Comparison of ENCODE assay signal across 8 mouse cellular contexts in the genomic region with DNA sequence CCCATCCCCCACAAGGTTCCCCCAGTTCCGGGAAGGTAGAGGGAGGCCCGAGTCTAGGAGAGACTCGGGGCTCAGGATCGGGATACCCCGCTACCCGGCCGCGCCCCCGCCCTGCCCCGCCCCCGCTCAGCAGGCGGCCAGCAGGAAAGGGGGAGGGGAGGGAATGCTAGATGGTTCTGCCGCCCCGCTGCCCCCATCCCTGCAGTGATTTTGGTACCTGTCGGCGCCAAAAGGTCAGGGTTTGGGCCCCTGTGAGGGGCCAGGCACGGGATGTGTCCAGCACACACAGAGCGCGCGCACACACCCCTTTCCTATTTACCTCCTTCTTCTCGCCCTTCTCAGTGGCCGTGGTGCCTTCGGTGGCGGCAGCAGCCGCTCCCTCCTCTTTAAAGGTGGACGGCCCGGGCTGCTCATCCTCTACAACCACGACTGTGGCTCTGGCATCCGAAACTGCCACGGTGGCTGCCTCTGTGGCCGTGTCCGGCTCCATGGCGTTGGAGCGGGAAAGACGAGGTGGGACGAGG. TPM values are rescaled to one million over a fixed set of nuclear protein-coding genes. Genes with fewer than 3 reads are reported as not detected.
DNase-seq lines count a peak whose midpoint lies in the region; ATAC-seq and TF ChIP-seq lines count a peak whose summit lies in the region.

No protein-coding gene starts in this region.

- no peaks in the 10 kb centered on the region for H3K36me3 ChIP-seq in thymus, adult 2 months (ENCODE audit: control insufficient read depth, insufficient read depth, low read length)
- no peaks in the 10 kb centered on the region for H3K36me3 ChIP-seq in forebrain, postnatal 0 days (ENCODE audit: insufficient read depth)
- no peaks in the 10 kb centered on the region for H3K36me3 ChIP-seq in midbrain, embryonic 14.5 days (ENCODE audit: control insufficient read depth, insufficient read depth, low read length)

- H3K27me3 ChIP-seq in thymus, adult 2 months (ENCODE audit: control insufficient read depth, insufficient read depth, low read length) = no peaks in the 10 kb centered on the region; the same call in 1 of the 2 replicates
- no peaks in the 10 kb centered on the region for H3K27me3 ChIP-seq in forebrain, postnatal 0 days (ENCODE audit: insufficient read depth, low read length)
- H3K27me3 ChIP-seq in midbrain, embryonic 14.5 days (ENCODE audit: control insufficient read depth, insufficient read depth, low read length) = no peaks in the 10 kb centered on the region

- no peaks in the 10 kb centered on the region; the same call in 1 of the 2 replicates for H3K4me1 ChIP-seq in thymus, adult 2 months (replicated peaks; ENCODE audit: control insufficient read depth, insufficient read depth, low read length)
- H3K4me1 ChIP-seq in forebrain, postnatal 0 days (ENCODE audit: insufficient read depth) = no peaks in the 10 kb centered on the region
- H3K4me1 ChIP-seq in midbrain, embryonic 14.5 days (ENCODE audit: control insufficient read depth, insufficient read depth, low read length) = no peaks in the 10 kb centered on the region

- peak overlapping the region; percentile 20 for H3K4me3 ChIP-seq in thymus, adult 2 months (ENCODE audit: control insufficient read depth, insufficient read depth, low read length)
- peak overlapping the region; percentile 55 for H3K4me3 ChIP-seq in forebrain, postnatal 0 days (ENCODE audit: low read depth, low read length)
- peak overlapping the region; percentile 53 for H3K4me3 ChIP-seq in midbrain, embryonic 14.5 days (replicated peaks; ENCODE audit: low read depth, low read length)

- H3K9ac ChIP-seq in forebrain, postnatal 0 days = peak overlapping the region; percentile 81
- H3K9ac ChIP-seq in midbrain, embryonic 14.5 days (replicated peaks; ENCODE audit: low read length) = peak overlapping the region; percentile 73

- peak overlapping the region; percentile 56 for H3K4me2 ChIP-seq in forebrain, postnatal 0 days (ENCODE audit: low read depth)
- peak overlapping the region; percentile 57 for H3K4me2 ChIP-seq in midbrain, embryonic 14.5 days (ENCODE audit: low read length)

- TF ChIP-seq POLR2A in thymus, adult 2 months (IDR thresholded peaks at IDR 0.05; ENCODE audit: control insufficient read depth, extremely low read depth, insufficient read depth, low read length, poor library complexity) = no peak

- TF ChIP-seq CTCF in thymus, adult 2 months (IDR thresholded peaks at IDR 0.05; ENCODE audit: borderline replicate concordance, control insufficient read depth, extremely low read depth, insufficient read depth, low read length, poor library complexity) = no peak
- TF ChIP-seq CTCF in forebrain, postnatal 0 days (IDR thresholded peaks at IDR 0.05; ENCODE audit: low read depth) = no peak

- peak; percentile 44 to 67 for DNase-seq in adrenal gland, adult (ENCODE audit: inconsistent age in 2 of 2, low spot score in 1 of 2)
- DNase-seq in adrenal gland, adult 8-10 months = no peak
- DNase-seq in thymus, adult 2 months = no peak
- DNase-seq in thymus, postnatal 10 days (ENCODE audit: low spot score in 2 of 2) = no peak
- DNase-seq in forebrain, postnatal 0 days = peak; percentile 57
- DNase-seq in layer of hippocampus, postnatal 10 days (ENCODE audit: low spot score in 2 of 2) = peak; percentile 21 to 40
- peak; percentile 65 for DNase-seq in midbrain, embryonic 14.5 days
- DNase-seq in yolk sac, embryonic 10.5 days (ENCODE audit: low spot score) = peak; percentile 45

- no peaks in the 10 kb centered on the region for H3K9me3 ChIP-seq in forebrain, postnatal 0 days (ENCODE audit: low read length)
- no peaks in the 10 kb centered on the region for H3K9me3 ChIP-seq in midbrain, embryonic 14.5 days (ENCODE audit: control insufficient read depth, low read length)

- H3K27ac ChIP-seq in thymus, adult 2 months (ENCODE audit: control insufficient read depth, insufficient read depth, low read length) = no peak overlapping the region
- peak overlapping the region; percentile 85 for H3K27ac ChIP-seq in forebrain, postnatal 0 days (ENCODE audit: low read depth, low read length)
- H3K27ac ChIP-seq in midbrain, embryonic 14.5 days (replicated peaks; ENCODE audit: low read depth, low read length) = peak overlapping the region; percentile 89

- peak; percentile 83 for ATAC-seq in forebrain, postnatal 0 days
- peak; percentile 88 for ATAC-seq in midbrain, embryonic 14.5 days (ENCODE audit: low FRiP score, low TSS enrichment)

- WGBS in thymus, adult 2 months = 2% methylated on average over 23 of the region's 36 CpGs
- 37% methylated on average over 34 of the region's 36 CpGs for WGBS in forebrain, postnatal 0 days
- 19% methylated on average over 36 of the region's 36 CpGs for WGBS in midbrain, embryonic 14.5 days

RNA-seq across cellular contexts. Expression of gene Smarca1, which starts 0.8 kb away (rescaled TPM):
- 10 to 100 TPM; 21.9 to 65.0 (median 41.6) TPM for total RNA-seq in adrenal gland, adult 8-10 months (2022)
- polyA plus RNA-seq in thymus, adult 2 months (2012; rRNA removed) = 0.08 and 0.09 TPM in 2 replicates
- 63.1 and 63.2 TPM in 2 replicates for total RNA-seq in forebrain, postnatal 0 days (2014; rRNA removed)
- 22.8 and 28.6 TPM in 2 replicates for polyA plus RNA-seq in forebrain, postnatal 0 days (2015; fragmentation: Nextera tagmentation; extraction: Ambion mirVana)
- 10 to 100 TPM; 37.6 to 41.1 TPM for total RNA-seq in layer of hippocampus, postnatal 10 days (2021)
- 36.3 and 50.4 TPM in 2 replicates for polyA plus RNA-seq in midbrain, embryonic 14.5 days (2014; fragmentation: Nextera tagmentation; extraction: Ambion mirVana)

RNA-seq across cellular contexts. Expression of gene Ocrl, which starts 20.2 kb away (rescaled TPM):
- 10 to 100 TPM; 54.2 to 95.2 (median 75.8) TPM for total RNA-seq in adrenal gland, adult 8-10 months (2022)
- polyA plus RNA-seq in thymus, adult 2 months (2012; rRNA removed) = 7.1 and 8.2 TPM in 2 replicates
- total RNA-seq in forebrain, postnatal 0 days (2014; rRNA removed) = 24.8 and 36.8 TPM in 2 replicates
- polyA plus RNA-seq in forebrain, postnatal 0 days (2015; fragmentation: Nextera tagmentation; extraction: Ambion mirVana) = 13.2 and 21.5 TPM in 2 replicates
- total RNA-seq in layer of hippocampus, postnatal 10 days (2021) = 10 to 100 TPM; 48.6 to 56.0 TPM
- 29.4 and 36.8 TPM in 2 replicates for polyA plus RNA-seq in midbrain, embryonic 14.5 days (2014; fragmentation: Nextera tagmentation; extraction: Ambion mirVana)

Comparison
In these comparisons a context has a peak if more than half of its experiments do, and no peak if none do; other contexts are left out.
1. DNase-seq: peak in adrenal gland, adult (2 of 2), forebrain, postnatal 0 days (single experiment), layer of hippocampus, postnatal 10 days (2 of 2), midbrain, embryonic 14.5 days (single experiment) and yolk sac, embryonic 10.5 days (single experiment); none in adrenal gland, adult 8-10 months (single experiment), thymus, adult 2 months (single experiment) and thymus, postnatal 10 days (0 of 2).
2. Peak in every context shown above with its lines, with median percentiles within 50 percentile points of each other: H3K4me3 ChIP-seq.